Mouse (Mus musculus) erythroblast, embryonic 14.5 days (primary cell): ENCODE results near the gene Setdb1.

Experiments
- GATA1 ChIP-seq: IDR thresholded peaks from 2 replicates; pipeline ENCODE4 v1.6.1; 2012; ENCODE audit warnings: low read length, inconsistent platforms, mixed read lengths
- TAL1 ChIP-seq: IDR thresholded peaks from 3 replicates; pipeline ENCODE4 v1.6.1; 2012; ENCODE audit warnings: low read length, inconsistent platforms, mixed read lengths

- TF ChIP-seq GATA1, result no peak
- TF ChIP-seq TAL1, result no peak
These were observed 63.5 kb downstream of the Setdb1 start for GRCm38 (mm10) chr3:95293537-95293936.
